Mouse (Mus musculus) granulocyte monocyte progenitor cell, adult 5-6 weeks (primary cell): ENCODE measurements around the gene Ttc16. TPM values are rescaled to one million over a fixed set of nuclear protein-coding genes. Genes with fewer than 3 reads are reported as not detected.
A peak's percentile ranks its signal among the peaks of the same experiment; 100 is the strongest.

Source experiments
- ATAC-seq: replicated peaks from 2 replicates; pipeline ENCODE4 v1.8.0; 2016; ENCODE audit warnings: mild to moderate bottlenecking, moderate TSS enrichment, inconsistent platforms; ENCODE audit not compliant: poor library complexity, severe bottlenecking
- total RNA-seq, 2 experiments: library from RNA; stranded (forward) in 1 of 2; stranded (reverse) in 1 of 2; fragments of 200-712, 200-1000 nt in 1 of 2; fragments of >200 nt in 1 of 2; fragmentation: Nextera tagmentation in 1 of 2; gene quantifications; 2 replicates each; pipeline ENCODE4 v1.2.3; 2014 to 2017

The Ttc16 gene
- total RNA-seq, 2 experiments from 2014 or later, result 0.26 TPM; not detected in 1

- ATAC-seq, result no peak
These were observed 52.9 kb downstream of the Ttc16 start for GRCm38 (mm10) chr2:32722581-32722980.

- peak; percentile 32 for ATAC-seq
These were observed 53.4 kb downstream of the Ttc16 start for GRCm38 (mm10) chr2:32722046-32722445.

DNA sequence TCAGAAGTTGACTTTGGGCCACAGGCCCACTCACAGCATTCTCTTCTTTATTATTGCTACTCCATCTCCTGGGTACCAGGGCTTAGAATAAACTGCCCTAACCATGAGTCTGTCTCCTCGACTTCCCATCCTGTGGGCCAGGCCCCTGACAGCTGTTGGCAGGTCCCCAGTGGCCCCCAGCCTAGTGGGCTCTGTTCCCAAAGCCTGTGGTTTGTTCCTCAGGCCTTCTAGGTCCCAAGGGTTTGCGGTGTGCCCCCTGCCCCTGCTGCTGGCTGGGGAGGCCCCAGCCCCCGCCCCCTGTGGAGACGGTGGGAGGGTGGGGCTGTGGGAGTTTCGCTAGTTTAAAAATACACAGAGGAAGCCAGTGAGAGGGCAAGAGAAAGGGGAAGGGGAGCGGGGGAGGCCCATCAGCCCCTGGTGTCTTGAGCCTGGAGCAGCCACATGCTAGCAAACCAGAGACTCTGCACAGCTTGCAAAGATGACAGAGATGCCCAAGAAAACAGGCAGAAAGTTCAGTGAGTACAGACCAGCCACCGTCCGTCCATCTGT, 54.7 kb downstream of the Ttc16 start, which contains the start of gene Sh2d3c:
Sh2d3c (plus strand) TSS at position 375 of the 549 bp plus-strand sequence.
- ATAC-seq, result peak; percentile 65

DNA sequence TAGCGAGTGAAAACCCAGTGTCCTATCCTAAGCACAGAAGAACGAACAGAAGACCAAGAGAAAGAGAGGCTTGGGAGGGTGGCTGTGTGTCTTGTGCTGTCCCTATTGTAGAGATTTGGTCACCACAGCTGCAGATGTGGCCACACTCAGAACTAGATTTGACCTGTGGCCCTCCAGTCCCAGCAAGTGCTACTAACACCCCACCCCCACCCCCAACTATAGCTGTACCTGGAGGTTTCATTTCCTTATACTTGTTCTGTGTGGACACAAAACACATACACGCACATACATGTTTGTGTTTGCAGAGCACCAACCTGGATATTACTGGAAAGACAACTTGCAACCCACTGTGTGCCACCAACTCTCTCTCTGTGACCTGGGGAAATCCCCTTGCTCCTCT, 55.4 kb downstream of the Ttc16 start:
- ATAC-seq, result no peak

GRCm38 (mm10) chr2:32718761-32719160, 56.7 kb downstream of the Ttc16 start:
- no peak for ATAC-seq

DNA sequence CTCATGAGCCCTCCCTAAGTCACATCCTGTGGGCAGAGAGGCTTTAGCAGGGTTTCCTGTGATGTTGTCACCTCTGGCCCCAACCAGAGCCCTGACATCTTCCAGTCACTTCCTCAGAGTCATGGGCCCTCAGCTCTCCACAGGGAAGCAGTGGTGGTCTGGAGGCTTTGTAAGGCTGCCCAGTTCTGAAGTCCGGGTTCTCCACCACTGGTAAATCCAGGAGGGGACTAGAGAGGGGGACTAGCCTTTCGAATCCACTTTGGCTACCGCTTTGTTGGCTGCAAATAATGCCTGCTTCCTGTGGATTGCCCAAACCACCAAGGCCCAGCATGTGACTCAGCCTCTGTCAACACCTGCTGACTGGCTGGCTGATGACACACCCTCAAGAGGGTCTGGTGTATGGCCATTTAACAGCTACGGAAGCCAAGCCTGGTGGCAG, 60.4 kb downstream of the Ttc16 start:
- ATAC-seq, result peak; percentile 54

- no peak for ATAC-seq
These were observed 61.1 kb downstream of the Ttc16 start for GRCm38 (mm10) chr2:32714117-32714986.

DNA sequence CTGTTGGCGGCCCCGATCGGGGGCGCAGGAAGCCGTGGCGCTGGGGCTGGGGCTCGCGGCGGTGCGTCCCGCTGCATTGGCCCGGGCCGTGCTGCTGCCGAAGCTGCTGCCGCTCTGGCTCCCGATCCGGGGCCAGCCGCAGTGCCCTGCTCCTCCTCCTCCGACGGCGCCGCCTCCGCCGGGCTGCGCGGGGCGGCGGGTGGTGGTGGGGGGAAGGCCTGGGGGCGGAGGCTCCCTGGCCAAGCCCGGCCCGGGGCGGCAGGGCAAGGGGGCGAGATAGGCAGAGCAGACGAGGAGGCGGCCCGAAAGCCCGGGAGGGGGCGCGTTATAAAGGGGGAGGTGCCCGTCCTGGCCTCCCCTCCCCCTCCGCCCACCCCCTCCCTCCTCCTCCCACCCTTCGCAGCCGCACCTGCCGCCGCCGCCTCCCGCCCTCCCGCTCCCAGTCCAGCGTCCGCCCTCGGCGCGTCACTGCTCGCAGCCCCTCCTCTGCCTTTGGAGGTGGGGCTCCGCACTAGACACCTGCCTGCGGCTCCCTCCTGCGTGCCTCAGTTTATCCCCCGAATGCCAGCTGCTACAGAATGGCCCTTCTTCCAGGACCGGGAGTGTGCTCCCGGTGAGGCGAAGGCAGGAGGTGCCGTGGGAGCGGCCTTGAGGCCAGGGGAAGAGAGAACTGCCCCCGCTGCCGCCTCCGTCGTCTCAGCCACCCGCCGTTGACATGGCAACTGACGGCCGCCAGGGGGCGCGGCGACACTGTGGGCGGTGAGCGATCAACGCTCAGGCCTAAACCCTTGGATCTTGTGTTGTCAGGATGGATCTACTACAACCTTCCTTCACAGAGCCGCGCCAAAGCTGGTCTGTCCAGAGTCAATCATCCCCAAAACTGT, 62.3 kb downstream of the Ttc16 start, which contains the start of gene Cdk9:
Cdk9 (minus strand) TSS at position 143 of the 884 bp plus-strand sequence.
- ATAC-seq, result peak; percentile 26

GRCm38 (mm10) chr2:32712586-32712933, 62.9 kb downstream of the Ttc16 start:
- peak; percentile 29 for ATAC-seq

GRCm38 (mm10) chr2:32712108-32712551, 63.3 kb downstream of the Ttc16 start:
- ATAC-seq, result peak; percentile 12; the same call in 1 of the 2 replicates

DNA sequence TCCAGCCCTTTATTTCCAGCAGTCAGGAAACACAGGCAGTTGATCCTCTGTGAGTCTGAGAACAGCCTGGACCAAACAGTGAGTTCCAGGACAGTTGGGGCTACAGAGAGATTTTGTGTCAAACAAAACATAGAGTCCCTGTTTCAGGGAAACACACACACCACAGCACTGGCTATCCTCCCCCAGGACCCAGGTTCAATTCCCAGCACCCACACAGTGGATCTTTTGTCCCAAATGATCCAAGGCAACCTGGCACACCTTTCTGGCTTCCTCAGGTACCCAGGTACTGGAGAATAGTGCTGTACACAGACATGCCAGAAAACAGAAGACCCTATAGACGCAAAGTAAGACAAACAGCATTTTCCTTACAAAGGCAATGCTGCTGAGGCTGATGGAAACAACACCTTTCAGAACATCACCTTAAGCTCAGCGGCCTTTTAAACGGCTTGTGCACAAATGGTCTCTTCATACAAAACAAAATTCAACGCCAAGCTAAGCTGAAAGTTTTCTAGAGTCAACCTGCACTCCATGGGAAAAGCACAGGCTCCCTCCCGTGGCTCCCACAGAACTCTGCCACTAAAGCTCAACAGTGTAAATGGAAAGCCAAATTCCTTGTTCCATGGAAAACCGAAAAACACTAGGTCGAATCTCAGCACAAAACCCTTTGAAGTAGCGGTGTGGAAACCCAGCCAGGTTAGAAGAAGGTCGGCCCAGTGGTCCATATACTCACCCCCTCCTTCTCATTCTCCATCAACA, 64.0 kb downstream of the Ttc16 start:
- no peak for ATAC-seq

DNA sequence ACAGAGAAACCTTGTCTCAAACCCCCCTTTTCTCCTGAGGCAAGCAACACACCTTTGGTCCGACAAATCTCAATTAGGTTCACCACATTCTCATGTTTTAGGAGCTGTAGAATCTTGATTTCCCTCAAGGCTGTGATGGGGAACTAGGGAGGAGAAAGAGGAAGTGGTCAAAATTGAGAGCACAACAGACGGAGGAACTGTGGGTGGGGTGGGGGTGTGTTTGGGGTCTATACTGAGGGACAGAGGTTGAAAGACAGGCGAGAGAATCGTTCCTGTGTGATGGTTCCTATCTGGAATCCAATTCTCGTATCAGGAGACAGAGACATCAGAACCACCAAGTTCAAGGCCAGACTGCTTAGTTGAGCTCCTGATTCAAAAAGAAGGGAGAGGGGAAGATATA, 65.0 kb downstream of the Ttc16 start:
- ATAC-seq, result peak; percentile 19; the same call in 1 of the 2 replicates

GRCm38 (mm10) chr2:32709521-32710137, 65.8 kb downstream of the Ttc16 start:
- no peak for ATAC-seq

DNA sequence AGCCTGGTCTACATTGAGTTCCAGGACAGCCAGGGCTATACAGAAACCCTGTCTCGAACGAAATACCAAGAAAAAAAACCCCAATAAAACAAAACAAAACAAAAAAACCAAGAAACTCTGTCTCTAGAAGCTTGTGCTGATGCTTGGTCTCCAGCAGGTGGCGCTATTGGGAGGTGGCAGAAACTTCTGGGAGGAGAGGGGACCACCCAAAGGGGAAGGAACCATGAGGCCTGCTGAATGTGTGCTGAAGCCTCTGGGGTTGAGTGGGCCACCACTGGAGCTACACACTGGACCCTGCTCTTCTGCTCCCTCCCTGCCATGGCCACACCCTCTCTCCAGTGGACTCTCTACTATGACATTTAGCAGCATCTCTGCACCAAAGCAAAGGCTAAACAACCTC, 66.8 kb downstream of the Ttc16 start:
- peak; percentile 35 for ATAC-seq

Other genes starting within 250 kb of the Ttc16 start
- gene Fam102a, start 240.3 kb downstream of the Ttc16 start, total RNA-seq (2014; fragmentation: Nextera tagmentation), result 2.4 and 3.8 TPM in 2 replicates
- gene Fam102a, start 240.3 kb downstream of the Ttc16 start, total RNA-seq (2017), result 1.3 and 1.5 TPM in 2 replicates
- gene Dpm2, start 204.8 kb downstream of the Ttc16 start, total RNA-seq (2014; fragmentation: Nextera tagmentation), result 93.4 and 126 TPM in 2 replicates
- gene Dpm2, start 204.8 kb downstream of the Ttc16 start, total RNA-seq (2017), result 32.8 and 33.4 TPM in 2 replicates
- gene Pip5kl1, start 200.8 kb downstream of the Ttc16 start, total RNA-seq (2014; fragmentation: Nextera tagmentation), result 1.8 TPM in 1 of 2 replicates, not detected in the other
- gene Pip5kl1, start 200.8 kb downstream of the Ttc16 start, total RNA-seq (2017), result not detected in 2 replicates
- not detected in 2 replicates for gene 9430097D07Rik, start 199.9 kb downstream of the Ttc16 start, total RNA-seq (2014; fragmentation: Nextera tagmentation)
- not detected in 2 replicates for gene 9430097D07Rik, start 199.9 kb downstream of the Ttc16 start, total RNA-seq (2017)
- 37.5 and 51.7 TPM in 2 replicates for gene St6galnac4, start 188.5 kb downstream of the Ttc16 start, total RNA-seq (2014; fragmentation: Nextera tagmentation)
- gene St6galnac4, start 188.5 kb downstream of the Ttc16 start, total RNA-seq (2017), result 26.0 and 31.9 TPM in 2 replicates
- gene St6galnac6, start 175.9 kb downstream of the Ttc16 start, total RNA-seq (2014; fragmentation: Nextera tagmentation), result 16.2 and 19.0 TPM in 2 replicates
- 11.3 and 14.2 TPM in 2 replicates for gene St6galnac6, start 175.9 kb downstream of the Ttc16 start, total RNA-seq (2017)
- 3.4 TPM in 1 of 2 replicates, not detected in the other for gene Ak1, start 153.9 kb downstream of the Ttc16 start, total RNA-seq (2014; fragmentation: Nextera tagmentation)
- 0.78 and 3.3 TPM in 2 replicates for gene Ak1, start 153.9 kb downstream of the Ttc16 start, total RNA-seq (2017)
- gene Eng, start 129.0 kb downstream of the Ttc16 start, total RNA-seq (2014; fragmentation: Nextera tagmentation), result 11.0 and 28.9 TPM in 2 replicates
- 4.0 and 6.0 TPM in 2 replicates for gene Eng, start 129.0 kb downstream of the Ttc16 start, total RNA-seq (2017)
- gene Fpgs, start 71.5 kb downstream of the Ttc16 start, total RNA-seq (2014; fragmentation: Nextera tagmentation), result 24.2 and 34.0 TPM in 2 replicates
- 19.0 and 20.7 TPM in 2 replicates for gene Fpgs, start 71.5 kb downstream of the Ttc16 start, total RNA-seq (2017)
- 89.5 and 102 TPM in 2 replicates for gene Cdk9, start 62.6 kb downstream of the Ttc16 start, total RNA-seq (2014; fragmentation: Nextera tagmentation)
- 44.8 and 54.3 TPM in 2 replicates for gene Cdk9, start 62.6 kb downstream of the Ttc16 start, total RNA-seq (2017)
- gene Sh2d3c, start 54.6 kb downstream of the Ttc16 start, total RNA-seq (2014; fragmentation: Nextera tagmentation), result 14.3 and 17.6 TPM in 2 replicates
- 11.2 and 12.7 TPM in 2 replicates for gene Sh2d3c, start 54.6 kb downstream of the Ttc16 start, total RNA-seq (2017)
- not detected in 2 replicates for gene 6330409D20Rik, start 34.6 kb downstream of the Ttc16 start, total RNA-seq (2014; fragmentation: Nextera tagmentation)
- gene 6330409D20Rik, start 34.6 kb downstream of the Ttc16 start, total RNA-seq (2017), result not detected in 2 replicates
- gene Tor2a, start 18.4 kb downstream of the Ttc16 start, total RNA-seq (2014; fragmentation: Nextera tagmentation), result 15.4 and 33.4 TPM in 2 replicates
- 19.0 and 28.7 TPM in 2 replicates for gene Tor2a, start 18.4 kb downstream of the Ttc16 start, total RNA-seq (2017)
- 3.5 and 4.7 TPM in 2 replicates for gene Ptrh1, start 153 bp upstream of the Ttc16 start, total RNA-seq (2014; fragmentation: Nextera tagmentation)
- 2.9 and 3.0 TPM in 2 replicates for gene Ptrh1, start 153 bp upstream of the Ttc16 start, total RNA-seq (2017)
- gene Cfap157, start 8.8 kb upstream of the Ttc16 start, total RNA-seq (2014; fragmentation: Nextera tagmentation), result not detected in 2 replicates
- not detected in 2 replicates for gene Cfap157, start 8.8 kb upstream of the Ttc16 start, total RNA-seq (2017)
- 3.5 and 6.3 TPM in 2 replicates for gene Stxbp1, start 71.6 kb upstream of the Ttc16 start, total RNA-seq (2014; fragmentation: Nextera tagmentation)
- 1.3 and 1.6 TPM in 2 replicates for gene Stxbp1, start 71.6 kb upstream of the Ttc16 start, total RNA-seq (2017)
- 7.9 and 20.5 TPM in 2 replicates for gene Fam129b, start 100.5 kb upstream of the Ttc16 start, total RNA-seq (2014; fragmentation: Nextera tagmentation)
- gene Fam129b, start 100.5 kb upstream of the Ttc16 start, total RNA-seq (2017), result 6.2 and 9.6 TPM in 2 replicates
- gene Rpl12, start 185.9 kb upstream of the Ttc16 start, total RNA-seq (2014; fragmentation: Nextera tagmentation), result 3,079 and 3,298 TPM in 2 replicates
- gene Rpl12, start 185.9 kb upstream of the Ttc16 start, total RNA-seq (2017), result 2,139 and 2,991 TPM in 2 replicates
- gene Lrsam1, start 186.0 kb upstream of the Ttc16 start, total RNA-seq (2014; fragmentation: Nextera tagmentation), result 9.6 and 14.7 TPM in 2 replicates
- gene Lrsam1, start 186.0 kb upstream of the Ttc16 start, total RNA-seq (2017), result 2.8 and 3.2 TPM in 2 replicates
- 4.0 and 4.8 TPM in 2 replicates for gene Slc2a8, start 206.4 kb upstream of the Ttc16 start, total RNA-seq (2014; fragmentation: Nextera tagmentation)
- gene Slc2a8, start 206.4 kb upstream of the Ttc16 start, total RNA-seq (2017), result 3.7 and 5.8 TPM in 2 replicates